ENCODE assay signal across 11 mouse cellular contexts in the genomic region with DNA sequence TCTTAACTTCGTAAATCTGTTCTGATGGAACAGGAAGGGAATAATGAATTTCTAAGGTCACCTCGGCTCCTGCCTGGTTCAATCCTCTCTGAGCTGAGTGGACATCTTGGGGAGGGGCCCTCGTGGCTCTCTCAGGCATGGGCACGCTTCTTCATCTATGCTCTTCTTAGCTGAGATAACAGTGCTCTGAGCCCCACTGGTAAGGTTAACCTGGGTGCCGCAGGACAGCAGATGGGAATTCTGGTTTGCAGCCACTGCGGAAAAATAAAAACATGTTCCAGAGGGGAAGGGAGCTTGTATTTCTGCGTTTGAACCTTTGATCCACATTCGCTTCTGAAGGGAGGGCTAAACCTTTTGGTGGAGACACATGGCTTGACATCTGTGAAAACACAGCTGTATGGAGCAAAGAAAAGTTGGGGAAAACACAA. TPM values are rescaled to one million over a fixed set of nuclear protein-coding genes. Genes with fewer than 3 reads are reported as not detected.
A peak's percentile ranks its signal among the peaks of the same experiment; 100 is the strongest.
DNase-seq lines count a peak whose midpoint lies in the region; ATAC-seq lines count a peak whose summit lies in the region.
"Had no signal": no experiment of that assay in that cellular context is flagged by ENCODE, and none has a peak within 500 bp of the region (broad histone marks: within the 10 kb centered on the region; RNA-seq: fewer than 3 reads in every experiment).

No protein-coding gene starts in this region.

- H3K4me2 ChIP-seq in forebrain, embryonic 12.5 days, result no peak overlapping the region
- no peak overlapping the region for H3K4me2 ChIP-seq in midbrain, embryonic 15.5 days
- H3K4me2 ChIP-seq: neural tube, embryonic 13.5 days had no signal

- peak overlapping the region; percentile 12; the same call in 1 of the 2 replicates for H3K9ac ChIP-seq in forebrain, embryonic 12.5 days
- H3K9ac ChIP-seq in midbrain, embryonic 15.5 days, result no peak overlapping the region
- H3K9ac ChIP-seq: neural tube, embryonic 13.5 days had no signal

- 40% methylated on average over 8 of the region's 8 CpGs for WGBS in forebrain, embryonic 12.5 days
- 38% methylated on average over 8 of the region's 8 CpGs for WGBS in midbrain, embryonic 15.5 days

- no peak overlapping the region for H3K27ac ChIP-seq in forebrain, embryonic 12.5 days
- H3K27ac ChIP-seq in midbrain, embryonic 15.5 days, result peak overlapping the region; percentile 42; the same call in 1 of the 2 replicates

- 0 out of 2 replicates have a peak, but pooled peaks have one; percentile 13 for ATAC-seq in cerebellum, adult (ENCODE audit: insufficient number of reproducible peaks, low FRiP score, low TSS enrichment)
- ATAC-seq in forebrain, embryonic 12.5 days (ENCODE audit: low FRiP score), result no peak
- no peak for ATAC-seq in midbrain, embryonic 15.5 days (replicated peaks)
- no peak for ATAC-seq in megakaryocyte, adult 5-6 weeks (ENCODE audit: poor library complexity, severe bottlenecking)

- H3K4me1 ChIP-seq in forebrain, embryonic 12.5 days, result peaks cover 45% of the 10 kb centered on the region
- H3K4me1 ChIP-seq in midbrain, embryonic 15.5 days, result peaks cover 9% of the 10 kb centered on the region; the same call in 1 of the 2 replicates

- H3K9me3 ChIP-seq in forebrain, embryonic 12.5 days, result 0 out of 2 replicates have a peak, but pooled peaks cover 2% of the 10 kb centered on the region
- H3K9me3 ChIP-seq in midbrain, embryonic 15.5 days, result no peaks in the 10 kb centered on the region
- H3K9me3 ChIP-seq: limb, embryonic 10.5 days; neural tube, embryonic 13.5 days had no signal

- peak; percentile 67 for DNase-seq in cerebellum, adult 8-10 months
- DNase-seq in kidney, postnatal 25 days, result no peak
- DNase-seq in adrenal gland, adult 8-10 months, result no peak
- DNase-seq: gastrocnemius, postnatal 25 days; thymus, postnatal 36 days had no signal

- peaks cover 43% of the 10 kb centered on the region for H3K27me3 ChIP-seq in forebrain, embryonic 12.5 days
- H3K27me3 ChIP-seq in midbrain, embryonic 15.5 days (replicated peaks), result peaks cover 42% of the 10 kb centered on the region

- H3K4me3 ChIP-seq in forebrain, embryonic 12.5 days (replicated peaks), result no peak overlapping the region
- H3K4me3 ChIP-seq in midbrain, embryonic 15.5 days, result no peak overlapping the region
- H3K4me3 ChIP-seq: limb, embryonic 10.5 days; neural tube, embryonic 13.5 days had no signal

- H3K36me3 ChIP-seq in forebrain, embryonic 12.5 days (replicated peaks), result no peaks in the 10 kb centered on the region
- H3K36me3 ChIP-seq in midbrain, embryonic 15.5 days (replicated peaks), result no peaks in the 10 kb centered on the region
- H3K36me3 ChIP-seq: limb, embryonic 10.5 days; neural tube, embryonic 13.5 days had no signal

RNA-seq across cellular contexts. Expression of gene Clybl, which starts 43.0 kb away (rescaled TPM):
- 22.8 and 24.7 TPM in 2 replicates for polyA plus RNA-seq in forebrain, embryonic 12.5 days (2016; fragmentation: Nextera tagmentation; extraction: Ambion mirVana)
- 12.5 and 15.6 TPM in 2 replicates for polyA plus RNA-seq in midbrain, embryonic 15.5 days (2015; fragmentation: Nextera tagmentation; extraction: Ambion mirVana)
- 10 to 100 TPM; 49.7 to 81.2 (median 66.3) TPM for total RNA-seq in adrenal gland, adult 8-10 months (2022)
- total RNA-seq in megakaryocyte, adult 5-6 weeks (2015), result 11.1 and 13.1 TPM in 2 replicates
- 1.7 and 4.8 TPM in 2 replicates for total RNA-seq in megakaryocyte, adult 5-6 weeks (2017)
